Mouse (Mus musculus) heart, postnatal 0 days (tissue): ENCODE measurements around the gene Meis1. TPM values are rescaled to one million over a fixed set of nuclear protein-coding genes. Genes with fewer than 3 reads are reported as not detected.
A peak's percentile ranks its signal among the peaks of the same experiment; 100 is the strongest.

Experiments used
- ATAC-seq: fragments of 200-750 bp; cut with Nextera tagmentation; 2 replicates; pipeline ENCODE4 v1.8.0; 2017; ENCODE audit warnings: low read depth, moderate number of reproducible peaks, moderate library complexity; ENCODE audit not compliant: insufficient read depth
- DNase-seq: peaks from one replicate; pipeline ENCODE4 v3.0.0-alpha.2; 2016; ENCODE audit warnings: low spot score
- H3K27ac ChIP-seq: fragments of 300-500 bp; sonication (generic); 2 replicates; pipeline ENCODE4 v1.5.1; 2014; ENCODE audit warnings: low read depth, mild to moderate bottlenecking
- H3K27me3 ChIP-seq: fragments of 300-500 bp; sonication (generic); 2 replicates; pipeline ENCODE4 v1.6.1; 2014; ENCODE audit warnings: low read length, mixed read lengths; ENCODE audit not compliant: control insufficient read depth, insufficient read depth
- H3K36me3 ChIP-seq: fragments of 300-500 bp; sonication (generic); replicated peaks from 2 replicates; pipeline ENCODE4 v1.6.1; 2014; ENCODE audit warnings: low read length, mixed read lengths; ENCODE audit not compliant: control insufficient read depth, insufficient read depth
- H3K4me1 ChIP-seq: fragments of 300-500 bp; sonication (generic); 2 replicates; pipeline ENCODE4 v1.6.1; 2014; ENCODE audit warnings: antibody characterized with exemption; ENCODE audit not compliant: control insufficient read depth, insufficient read depth
- H3K4me2 ChIP-seq: fragments of 300-500 bp; sonication (generic); 2 replicates; pipeline ENCODE4 v1.6.1; 2014; ENCODE audit warnings: low read depth, mild to moderate bottlenecking, low read length, moderate library complexity
- H3K4me3 ChIP-seq: fragments of 300-500 bp; sonication (generic); 2 replicates; pipeline ENCODE4 v1.5.1; 2014; ENCODE audit warnings: low read depth, low read length
- H3K9ac ChIP-seq: fragments of 300-500 bp; sonication (generic); replicated peaks from 2 replicates; pipeline ENCODE4 v1.6.1; 2014; ENCODE audit warnings: low read depth, low read length, mixed read lengths
- H3K9me3 ChIP-seq: fragments of 300-500 bp; sonication (generic); replicated peaks from 2 replicates; pipeline ENCODE4 v1.6.1; 2016; ENCODE audit warnings: low read length; ENCODE audit not compliant: control insufficient read depth
- CTCF ChIP-seq: IDR thresholded peaks from 2 replicates; pipeline ENCODE4 v1.5.1; 2016; ENCODE audit warnings: antibody characterized with exemption, control low read depth, low read depth
- EP300 ChIP-seq: IDR thresholded peaks from 2 replicates; pipeline ENCODE4 v1.6.1; 2016; ENCODE audit warnings: antibody characterized with exemption, low read depth
- WGBS: fragments of 180-500 bp; shearing (Covaris S2); extraction: QIAGEN DNeasy Blood & Tissue Kit; methylation state at CpG from one replicate; pipeline ENCODE4 v1.1.7; 2014; 5-methylcytosine and 5-hydroxymethylcytosine counted together
- polyA plus RNA-seq: library from polyadenylated mRNA; unstranded; fragments of >200 nt; fragmentation: Nextera tagmentation; extraction: Ambion mirVana; gene quantifications from 2 replicates; pipeline ENCODE4 v1.2.1, GENCODE M21; 2015
- total RNA-seq: library from RNA; depleted of rRNA; stranded (reverse); fragments of >200 nt; gene quantifications from 2 replicates; pipeline ENCODE4 v1.2.3, GENCODE M21; 2014; ENCODE audit warnings: low replicate concordance

Meis1 gene
- total and polyA plus RNA-seq, 2 experiments from 2014 or later, result 34.8 to 35.4 TPM

GRCm38 (mm10) chr11:18875911-18876885, 142.6 kb downstream of the Meis1 start:
- Histone ChIP-seq H3K4me3 (peak overlapping the region; percentile 60), H3K9ac (peak overlapping the region; percentile 50; the same call in 1 of the 2 replicates), H3K4me1 (peaks cover 6% of the 10 kb centered on the region; the same call in 1 of the 2 replicates), H3K4me2 (peak overlapping the region; percentile 89), H3K9me3 (no peaks in the 10 kb centered on the region), H3K27me3 (peaks cover 35% of the 10 kb centered on the region), H3K36me3 (peaks cover 5% of the 10 kb centered on the region; the same call in 1 of the 2 replicates), H3K27ac (peak overlapping the region; percentile 51; the same call in 1 of the 2 replicates)
- no peak for DNase-seq
- ATAC-seq, result no peak
- TF ChIP-seq CTCF, result no peak
- TF ChIP-seq EP300, result no peak
- 43% methylated on average over 27 of the region's 27 CpGs for WGBS

DNA sequence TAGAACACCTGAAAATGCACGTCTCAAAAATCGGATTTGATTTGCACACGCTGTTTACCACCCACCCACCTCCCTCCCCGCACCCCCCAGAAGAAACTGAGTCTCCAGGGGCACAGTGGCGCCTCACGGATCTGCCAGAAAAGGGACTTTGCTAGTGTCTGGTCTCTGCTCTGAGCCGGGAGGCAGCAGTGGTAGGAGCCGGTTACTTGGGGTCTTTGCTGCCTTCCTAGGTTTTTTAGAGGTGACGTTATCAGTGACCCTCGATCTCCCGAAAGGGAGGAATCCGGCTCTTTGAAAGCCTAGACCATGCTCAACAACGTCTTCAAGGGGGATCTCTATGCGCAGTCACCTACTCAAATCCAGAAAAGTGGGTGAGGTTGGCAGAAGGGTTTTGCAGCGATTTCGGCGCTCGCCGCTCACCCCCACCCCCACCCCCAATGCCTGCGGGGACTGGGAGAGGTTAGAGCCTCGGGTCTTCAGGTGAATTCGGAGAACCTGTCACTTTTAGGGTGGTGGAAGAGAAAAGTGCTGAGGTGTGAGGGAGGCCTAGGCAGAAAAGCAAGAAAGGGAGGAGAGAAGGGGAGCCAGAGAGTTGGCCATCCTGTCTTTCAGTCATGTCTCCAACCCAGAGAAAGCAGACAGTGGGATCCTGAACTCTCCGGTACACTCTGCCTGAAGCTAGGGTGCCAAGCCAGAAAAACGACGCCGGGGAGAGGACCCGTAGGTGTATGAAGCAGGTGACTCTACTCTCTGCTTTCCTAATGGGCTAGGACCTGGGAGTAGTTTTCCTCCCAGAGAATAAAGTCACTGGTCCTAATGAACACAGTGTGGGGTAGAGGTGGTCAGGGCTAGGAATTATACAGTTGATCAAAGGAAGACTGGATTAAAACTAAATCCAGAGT, 143.5 kb downstream of the Meis1 start:
- Histone ChIP-seq H3K4me3 (peak overlapping the region; percentile 60), H3K36me3 (no peaks in the 10 kb centered on the region), H3K9ac (no peak overlapping the region; the same call in 1 of the 2 replicates), H3K9me3 (no peaks in the 10 kb centered on the region), H3K4me1 (peaks cover 8% of the 10 kb centered on the region; the same call in 1 of the 2 replicates), H3K27me3 (peaks cover 43% of the 10 kb centered on the region), H3K27ac (0 out of 2 replicates have a peak overlapping the region, but pooled peaks have one; percentile 18), H3K4me2 (peak overlapping the region; percentile 89)
- no peak for ATAC-seq
- DNase-seq, result no peak
- TF ChIP-seq EP300 (no peak), CTCF (no peak)
- 12% methylated on average over 27 of the region's 27 CpGs for WGBS

DNA sequence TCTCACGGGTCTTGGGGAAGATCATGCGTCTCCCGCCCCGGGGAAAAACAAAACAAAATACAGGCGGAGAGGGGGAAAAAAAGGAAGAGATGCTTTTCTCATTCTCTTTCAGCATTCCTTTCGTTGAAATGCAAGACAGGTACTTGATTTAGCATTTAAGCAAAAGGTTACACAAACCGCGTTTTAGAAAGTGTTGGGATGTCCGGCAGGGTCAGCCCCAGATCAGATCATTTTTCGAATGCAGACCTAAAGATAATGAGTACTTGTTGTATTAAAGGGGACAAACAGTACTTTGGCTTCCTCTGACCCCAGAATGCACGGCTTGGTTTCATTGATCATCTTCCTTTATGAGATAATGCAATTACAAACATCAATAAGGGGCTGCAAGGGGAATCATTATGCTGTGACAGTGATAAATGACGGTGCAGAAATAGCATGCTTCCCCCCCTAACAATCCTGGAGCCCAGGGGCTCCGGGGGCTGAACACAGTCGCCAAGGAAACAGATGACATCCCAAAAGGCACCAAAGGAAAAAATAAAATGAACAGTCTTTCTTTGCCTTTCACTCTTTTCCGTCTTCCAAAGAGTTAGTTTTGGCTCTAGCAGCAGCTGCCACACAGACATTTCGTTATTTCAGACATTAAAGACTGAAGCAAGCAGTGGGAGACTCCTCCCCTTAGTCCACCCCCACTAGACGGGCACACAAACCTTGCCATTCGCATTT, 144.3 kb downstream of the Meis1 start:
- no peaks in the 10 kb centered on the region for H3K9me3 ChIP-seq
- TF ChIP-seq CTCF, result no peak
- TF ChIP-seq EP300, result no peak
- no peak for DNase-seq
- WGBS, result 26% methylated on average over 18 of the region's 18 CpGs
- H3K4me1 ChIP-seq, result peaks cover 8% of the 10 kb centered on the region; the same call in 1 of the 2 replicates
- H3K4me3 ChIP-seq, result peak overlapping the region; percentile 33
- no peaks in the 10 kb centered on the region for H3K36me3 ChIP-seq
- no peak overlapping the region for H3K9ac ChIP-seq
- no peak overlapping the region for H3K27ac ChIP-seq
- H3K4me2 ChIP-seq, result peak overlapping the region; percentile 89
- ATAC-seq, result no peak
- peaks cover 51% of the 10 kb centered on the region for H3K27me3 ChIP-seq

GRCm38 (mm10) chr11:18873451-18874277, 145.1 kb downstream of the Meis1 start:
- H3K9ac ChIP-seq, result no peak overlapping the region

More at GRCm38 (mm10) chr11:18873451-18874277, 145.1 kb downstream of the Meis1 start:
- Histone ChIP-seq H3K4me2 (0 out of 2 replicates have a peak overlapping the region, but pooled peaks have one; percentile 89), H3K36me3 (no peaks in the 10 kb centered on the region), H3K27me3 (peaks cover 54% of the 10 kb centered on the region), H3K4me3 (no peak overlapping the region), H3K4me1 (peaks cover 8% of the 10 kb centered on the region; the same call in 1 of the 2 replicates), H3K27ac (no peak overlapping the region), H3K9me3 (no peaks in the 10 kb centered on the region)
- ATAC-seq (no peak), DNase-seq (no peak)
- WGBS, result 52% methylated on average over 9 of the region's 9 CpGs
- no peak for TF ChIP-seq CTCF
- TF ChIP-seq EP300, result no peak
